Mouse (Mus musculus): ENCODE data around the gene Rassf10. TPM values are rescaled to one million over a fixed set of nuclear protein-coding genes. Genes with fewer than 3 reads are reported as not detected.

Gene Rassf10
- total RNA-seq, 2 experiments from 2014 or later, result 2.4 to 2.6 TPM

- DNase-seq, result no peak
- intact Hi-C loops (cut with DNase I), result loop anchor here (5.0 kb wide), 1 partner anchor 101 kb away; no protein-coding TSS in a partner anchor
Measured at GRCm38 (mm10) chr7:112955955-112956354, 2.2 kb downstream of the Rassf10 start.

- intact Hi-C loops (cut with DNase I), result loop anchor here (5.0 kb wide), 1 partner anchor 100 kb away; no protein-coding TSS in a partner anchor
- peak; percentile 8 to 16 for DNase-seq
Measured at GRCm38 (mm10) chr7:112956961-112957360, 3.2 kb downstream of the Rassf10 start.

DNA sequence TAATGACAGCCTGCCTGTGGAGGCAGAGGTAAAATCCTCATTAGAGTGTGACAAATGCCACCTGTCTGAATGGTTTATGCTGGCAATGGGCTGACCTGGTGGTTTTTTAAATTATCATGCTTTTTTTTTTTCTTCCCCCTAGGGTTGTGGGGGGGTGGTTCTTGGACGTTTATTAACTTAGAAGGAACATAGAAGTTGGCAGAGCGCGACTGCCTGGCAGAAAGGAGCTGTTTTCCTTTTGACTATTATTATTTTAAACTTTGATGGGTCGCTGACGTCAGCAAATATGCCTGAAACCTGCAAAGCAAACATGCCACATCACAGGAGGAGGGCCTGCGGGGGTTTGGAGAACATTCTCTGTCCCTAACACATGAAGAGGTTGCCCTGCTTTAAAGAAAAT is 3.9 kb downstream of the Rassf10 start:
- no peak for DNase-seq
- intact Hi-C loops (cut with DNase I), result loop anchor here (5.0 kb wide), 1 partner anchor 100 kb away; no protein-coding TSS in a partner anchor

DNA sequence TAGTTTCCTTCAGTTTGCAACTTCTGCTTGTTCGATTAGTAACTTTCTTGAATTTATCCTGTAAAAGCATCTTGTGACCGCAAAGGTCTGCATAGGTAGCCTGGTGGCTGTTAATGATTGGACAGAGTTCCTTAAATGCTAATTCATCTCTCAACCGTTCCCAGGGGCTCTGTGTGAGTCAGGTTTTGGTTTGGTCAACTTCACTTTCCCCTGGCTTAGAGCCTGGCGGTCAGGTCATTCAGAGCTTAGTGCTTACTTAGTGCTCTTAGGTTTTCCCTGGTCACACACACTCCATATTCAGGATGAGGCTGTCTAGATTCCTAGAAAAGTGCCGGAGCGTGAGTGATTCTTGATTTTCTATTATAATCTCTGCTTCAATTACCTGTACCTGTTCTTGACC is 12.6 kb downstream of the Rassf10 start:
- no peak for DNase-seq
- intact Hi-C loops (cut with DNase I), result no loop called here

DNA sequence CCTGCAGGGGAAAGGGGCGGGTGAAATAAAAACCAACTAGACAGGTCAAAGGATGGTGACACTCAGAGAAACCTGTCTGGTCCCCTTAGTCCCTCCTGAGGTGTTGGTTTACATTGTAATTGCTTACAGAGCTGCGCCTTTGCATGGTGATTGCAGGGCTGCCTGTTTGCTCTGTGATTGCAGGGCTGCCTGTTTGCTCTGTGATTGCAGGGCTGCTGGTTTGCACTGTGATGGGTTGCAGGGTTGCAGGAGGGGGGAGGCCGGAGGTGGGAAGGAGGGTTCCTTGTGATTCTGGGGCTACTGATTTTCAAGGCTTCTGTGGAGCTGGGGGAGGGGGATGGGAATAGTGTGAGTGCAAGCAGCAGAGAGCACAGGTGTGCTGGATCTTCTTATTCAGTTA is 13.0 kb downstream of the Rassf10 start:
- intact Hi-C loops (cut with DNase I), result no loop called here
- DNase-seq, result no peak

DNA sequence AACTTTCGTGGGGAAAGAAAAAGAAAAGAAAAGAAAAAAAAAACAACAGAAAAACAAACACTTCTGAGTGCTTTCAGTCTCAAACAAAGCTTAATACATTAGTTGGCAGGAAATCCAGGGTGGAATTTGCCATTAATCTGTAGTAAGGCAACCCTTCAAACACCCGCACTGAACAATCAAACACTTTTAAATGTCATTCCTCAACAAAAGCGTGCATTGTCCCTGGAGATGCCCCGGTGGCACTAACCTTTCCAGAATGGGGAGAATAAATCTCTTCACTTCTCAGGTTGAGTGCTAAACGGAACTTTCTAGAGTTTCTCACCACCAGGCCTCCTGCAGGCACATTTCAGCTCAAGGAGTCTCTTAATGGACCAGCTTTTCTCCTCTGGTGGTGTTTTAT is 29.6 kb downstream of the Rassf10 start:
- intact Hi-C loops (cut with DNase I), result no loop called here
- no peak for DNase-seq

DNA sequence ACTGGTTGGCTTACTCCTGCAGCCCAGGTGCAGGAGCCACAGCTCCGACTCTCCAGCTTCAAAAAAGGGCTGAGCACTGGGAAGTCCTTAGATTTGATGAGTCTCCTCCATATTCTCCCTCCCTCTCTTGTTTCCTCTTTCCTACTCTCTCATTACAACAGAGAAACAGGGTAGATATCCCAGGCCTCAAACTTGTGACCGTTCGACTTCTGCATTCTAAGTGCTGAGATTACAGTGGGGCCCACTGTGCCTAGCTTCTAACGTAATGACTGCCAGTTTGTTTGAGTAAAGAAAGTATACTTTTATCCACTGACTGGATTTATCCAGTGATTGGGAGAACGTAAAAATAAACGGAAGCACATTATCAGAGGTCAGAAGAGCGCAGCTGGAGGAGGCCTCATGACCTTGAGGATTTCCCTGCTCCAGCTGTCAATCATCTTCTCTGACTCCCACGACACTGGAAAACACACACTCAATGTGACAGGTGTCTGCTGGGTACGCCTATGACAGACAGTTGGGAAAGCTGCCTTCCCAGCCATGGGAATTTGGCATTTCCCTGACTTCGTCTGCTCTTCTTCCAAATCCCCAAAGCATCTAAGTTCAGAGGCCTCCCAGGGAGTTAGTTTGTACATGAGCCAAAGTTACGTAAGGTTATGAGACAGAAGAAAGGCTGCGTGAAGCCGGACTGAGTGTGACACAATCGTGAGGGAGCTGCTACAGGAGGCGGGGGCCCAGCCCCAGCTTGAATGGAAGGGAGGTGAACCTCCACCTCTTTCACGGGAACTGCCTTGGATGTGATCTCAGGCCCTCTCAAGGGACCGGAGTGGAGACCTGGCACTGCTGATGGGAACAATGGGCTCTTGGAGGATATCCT is 31.2 kb downstream of the Rassf10 start:
- intact Hi-C loops (cut with DNase I), result no loop called here
- peak; percentile 4 to 7 for DNase-seq

- intact Hi-C loops (cut with DNase I), result no loop called here
- DNase-seq, result no peak
Measured at GRCm38 (mm10) chr7:112985578-112985949, 31.8 kb downstream of the Rassf10 start.

DNA sequence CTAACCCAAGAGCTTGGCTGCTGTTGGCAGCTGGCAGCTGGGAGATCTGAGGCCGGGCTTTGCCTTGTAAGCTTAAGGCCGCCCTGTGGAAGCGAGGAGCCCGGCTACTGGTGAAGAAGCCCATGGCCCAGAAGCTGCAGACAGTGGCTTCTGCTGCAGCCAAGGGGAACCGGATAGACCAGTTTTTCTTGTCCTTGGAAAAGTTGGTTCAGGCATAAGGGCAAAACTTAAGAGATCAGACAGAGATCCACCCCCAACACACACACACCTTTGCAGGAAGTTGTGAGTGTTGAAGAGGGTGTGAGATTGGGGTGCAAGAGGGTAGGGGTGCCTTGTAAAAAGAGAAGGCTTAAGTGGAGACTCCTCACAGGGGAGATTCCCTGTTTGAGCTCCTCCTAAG is 39.2 kb downstream of the Rassf10 start:
- DNase-seq, result no peak

DNA sequence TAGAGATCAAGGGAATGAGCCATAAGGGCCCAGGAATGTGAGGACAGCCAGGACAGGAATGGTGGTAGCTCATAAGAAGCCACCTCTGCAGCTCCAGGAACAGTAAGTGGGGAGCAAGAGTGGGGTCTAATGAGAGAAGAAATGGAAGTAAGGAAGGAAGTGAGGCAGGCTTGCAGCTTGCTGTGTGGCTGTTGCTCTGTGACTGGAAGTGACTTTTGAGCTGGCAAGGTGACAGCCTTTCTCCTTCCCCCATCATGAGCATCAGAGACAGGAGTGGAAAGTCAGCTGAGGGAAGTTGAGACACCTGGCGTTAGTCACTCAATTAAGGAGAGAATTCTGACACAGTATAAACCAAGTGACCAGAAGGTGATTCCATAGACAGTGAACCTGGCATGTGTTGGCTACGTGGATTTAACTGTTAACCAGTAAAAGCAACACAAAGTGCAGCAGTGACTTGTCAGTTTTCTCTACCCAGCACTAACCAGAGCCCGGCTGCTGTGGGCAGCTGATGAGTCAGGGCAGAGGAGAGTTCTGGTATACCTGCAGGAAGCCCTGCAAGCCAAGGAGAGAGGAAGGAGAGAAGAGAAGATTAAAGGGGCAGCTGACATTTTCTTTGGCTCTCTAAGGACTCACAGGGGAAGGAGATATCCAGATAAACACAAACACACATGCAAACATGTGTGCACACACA is 49.9 kb downstream of the Rassf10 start:
- intact Hi-C loops (cut with DNase I), result no loop called here
- DNase-seq, result no peak

More for the DNA sequence above, 39.2 kb downstream of the Rassf10 start:
- intact Hi-C loops (cut with DNase I), result no loop called here

GRCm38 (mm10) chr7:113005726-113006125 is 52.0 kb downstream of the Rassf10 start:
- intact Hi-C loops (cut with DNase I), result no loop called here
- DNase-seq, result no peak

Data from heart, postnatal 10 days (tissue).